Mouse (Mus musculus): ENCODE results near the gene Snx20.
A peak's percentile ranks its signal among the peaks of the same experiment; 100 is the strongest.

The Snx20 gene

DNA sequence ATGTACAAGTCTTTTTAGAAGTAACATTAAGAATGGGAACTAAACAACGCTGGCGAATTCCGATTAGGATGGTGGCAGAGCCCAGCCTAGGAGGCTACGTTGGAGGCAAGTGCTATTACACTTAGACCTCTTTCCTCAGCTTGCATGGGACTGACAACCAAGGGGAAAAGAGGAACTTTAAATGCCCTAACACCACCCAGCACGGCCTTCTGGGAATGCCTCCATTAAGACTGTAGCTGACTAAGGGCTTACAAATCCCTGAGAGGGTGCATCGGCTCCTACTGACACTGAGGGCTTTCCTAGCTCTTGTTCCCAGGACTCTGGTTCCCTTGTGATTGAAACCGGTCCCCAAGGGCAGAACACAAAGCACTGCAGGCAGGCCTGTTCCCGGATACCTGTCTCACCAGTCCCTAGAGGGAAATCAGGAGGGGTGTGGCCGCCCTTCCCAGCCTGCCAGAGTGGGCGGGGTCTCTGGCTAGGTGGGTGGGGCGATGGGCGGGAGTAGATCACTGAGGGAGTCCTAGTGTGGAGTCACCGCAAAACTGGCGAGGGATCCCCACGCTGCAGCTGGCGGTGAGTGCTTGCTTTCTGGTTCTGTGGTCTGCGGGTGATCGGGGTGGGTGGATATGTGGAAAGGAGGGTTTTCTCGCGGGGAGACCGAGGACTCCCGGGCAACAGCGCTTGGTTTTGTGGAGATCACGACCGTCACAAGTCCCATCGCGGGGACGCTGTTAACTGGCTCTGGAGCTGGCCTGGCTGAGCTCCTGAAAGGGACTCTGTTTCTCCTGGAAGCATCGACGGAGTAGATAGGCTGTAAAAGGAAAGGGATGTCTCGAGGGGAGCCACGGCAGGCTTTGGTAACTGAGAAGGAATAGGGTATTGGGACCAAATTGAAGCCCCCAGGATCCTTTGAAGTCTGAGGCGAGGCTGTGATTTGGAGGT lies 11.2 kb upstream of the Snx20 start, which contains the start of gene Nod2:
Gene Nod2 (plus strand): TSS at position 479 of the 942 bp plus-strand sequence.
- peak; percentile 89 to 97 for DNase-seq (ENCODE audit: inconsistent age in 2 of 2, low spot score in 1 of 2)

DNA sequence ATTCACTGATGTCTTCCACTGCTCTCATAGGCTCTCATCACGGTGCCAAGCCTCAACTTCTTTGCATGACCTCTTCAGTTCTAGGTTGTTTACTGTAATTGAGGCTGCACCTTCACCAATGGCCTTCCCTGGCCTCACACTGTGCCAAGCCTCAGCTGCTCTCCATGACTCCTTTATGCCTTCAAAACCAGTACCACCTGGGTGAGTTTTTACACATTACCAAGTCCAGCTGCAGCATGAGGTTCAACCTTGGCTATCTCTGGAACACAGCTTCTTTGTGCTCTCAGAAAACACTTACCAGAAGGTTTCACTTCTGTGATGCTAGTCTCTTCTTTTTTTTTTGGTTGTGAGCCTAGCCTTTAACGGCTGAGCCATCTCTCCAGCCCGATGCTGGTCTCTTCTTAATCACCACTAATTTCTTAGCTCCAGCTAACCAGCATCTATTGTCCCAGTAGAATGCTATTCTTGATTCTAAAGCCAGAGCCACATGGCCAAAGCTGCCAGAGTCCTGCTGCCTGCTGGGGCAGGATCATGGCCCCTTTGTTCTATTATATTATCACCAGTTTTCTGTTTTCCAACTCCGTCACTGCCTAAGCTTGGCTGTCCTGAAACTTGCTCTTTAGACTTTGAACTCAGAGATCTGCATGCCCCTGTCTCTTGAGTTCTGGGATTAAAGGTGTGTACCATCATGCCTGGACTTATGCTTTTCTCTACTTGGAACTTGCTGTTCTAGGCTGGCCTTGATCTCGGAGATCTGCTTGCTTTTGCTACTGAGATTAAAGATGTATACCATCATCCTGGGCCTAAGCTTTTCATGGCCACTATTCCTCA lies 7.0 kb upstream of the Snx20 start:
- no peak for DNase-seq (ENCODE audit: inconsistent age in 2 of 2, low spot score in 1 of 2)

DNA sequence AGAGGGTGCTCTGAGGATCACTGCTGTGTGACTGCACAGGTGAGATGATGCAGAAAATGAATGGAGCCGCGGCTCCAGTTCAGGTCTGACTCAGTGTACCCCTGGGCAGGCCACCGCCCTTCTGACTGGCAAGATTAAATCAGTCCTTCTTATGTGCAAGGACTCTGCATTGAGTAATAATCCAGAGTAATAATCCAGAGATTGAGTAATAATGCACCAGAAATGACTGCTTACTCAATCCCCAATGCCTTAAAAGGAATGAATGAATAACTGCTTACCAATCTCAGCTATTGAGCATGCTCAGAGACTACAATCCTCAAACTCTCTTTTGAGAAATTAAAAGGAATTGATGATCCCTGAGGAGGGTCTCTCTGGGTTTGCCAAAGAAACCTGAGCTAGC lies 3.0 kb upstream of the Snx20 start:
- DNase-seq (ENCODE audit: inconsistent age in 2 of 2, low spot score in 1 of 2) = no peak

DNA sequence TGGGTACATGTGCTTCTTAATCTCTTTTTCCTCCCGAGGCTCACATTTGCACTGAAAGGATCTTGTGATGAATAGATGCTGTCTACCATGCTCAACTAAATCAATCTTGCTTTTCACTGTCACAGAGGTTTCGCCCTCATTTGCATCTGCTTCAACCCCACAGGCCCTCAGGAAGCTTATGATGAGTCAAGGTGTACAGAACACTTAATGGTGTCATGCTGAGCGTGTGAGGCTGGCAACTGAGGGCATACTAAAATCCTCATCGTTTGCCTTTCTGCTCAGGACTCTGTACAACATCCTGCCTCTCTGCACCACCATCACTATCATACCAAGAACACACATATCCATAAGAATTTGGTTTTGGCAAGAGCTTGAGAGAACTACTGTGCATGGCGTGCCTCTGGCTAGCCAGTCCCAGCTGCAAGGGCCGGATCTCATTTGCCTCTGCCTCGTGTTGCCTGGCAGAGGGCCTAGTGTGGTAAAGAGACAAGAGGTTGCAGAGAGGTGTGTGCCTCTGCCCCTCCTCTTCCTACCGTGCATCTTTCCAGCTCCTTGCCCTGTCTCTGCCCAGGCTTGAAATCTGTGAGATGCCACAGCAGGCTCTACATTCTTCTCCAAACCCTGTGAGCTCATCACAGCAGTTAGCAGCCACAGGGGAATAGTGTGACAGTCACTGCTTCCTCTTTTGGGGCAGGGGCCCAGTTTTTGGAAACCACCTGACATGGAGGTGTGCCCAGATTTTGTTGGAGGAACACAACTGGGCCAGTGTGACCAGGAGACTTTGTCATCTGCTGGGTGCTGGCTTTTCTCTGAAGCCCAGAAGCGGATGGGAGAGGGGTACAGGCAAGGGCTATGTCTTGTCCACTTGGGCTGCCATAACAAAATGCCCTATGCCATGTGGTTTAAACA lies 1.4 kb upstream of the Snx20 start:
- no peak for DNase-seq (ENCODE audit: inconsistent age in 2 of 2, low spot score in 1 of 2)

DNA sequence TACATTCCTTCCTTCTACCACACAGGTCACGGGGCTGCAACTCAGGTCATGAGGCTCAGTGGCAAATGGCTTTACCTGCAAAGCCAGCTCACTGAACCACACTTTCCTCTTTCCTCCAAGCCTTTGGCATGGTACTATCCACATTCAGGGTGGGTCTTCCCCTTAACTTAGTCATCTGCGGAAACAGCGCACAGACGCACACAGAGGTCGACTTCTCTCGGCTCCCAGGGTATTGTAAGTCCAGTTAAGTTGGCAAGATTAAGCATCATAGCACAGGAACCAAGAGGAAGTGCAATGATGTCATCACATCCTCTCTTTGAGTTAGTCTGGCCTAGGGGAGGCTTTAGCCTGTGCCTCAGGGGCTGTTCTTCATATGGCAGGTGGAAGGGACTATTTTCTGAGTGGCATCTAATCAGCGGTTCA lies 2.6 kb downstream of the Snx20 start:
- peak in 1 of 2 experiments; percentile 60 for DNase-seq (ENCODE audit: inconsistent age in 2 of 2, low spot score in 1 of 2)

DNA sequence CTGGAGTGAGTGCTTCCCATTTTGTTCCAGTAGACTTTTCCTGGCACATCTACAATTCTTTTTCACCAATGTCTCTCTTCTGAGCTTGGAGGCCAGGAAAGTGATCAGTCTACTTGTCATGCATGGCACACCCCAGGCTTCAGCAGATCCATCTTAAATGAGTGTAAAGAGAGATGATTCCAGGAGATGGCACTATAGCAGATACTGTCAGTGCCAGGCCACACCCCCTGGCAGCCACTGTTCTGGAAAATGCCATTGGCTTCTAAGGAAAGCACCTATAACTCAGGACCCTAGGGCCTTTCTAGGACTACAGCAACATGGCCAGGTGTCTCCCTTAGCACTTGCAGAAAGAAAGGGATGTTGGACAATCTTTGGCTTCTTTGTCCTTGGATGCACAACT lies 4.8 kb downstream of the Snx20 start:
- DNase-seq (ENCODE audit: inconsistent age in 2 of 2, low spot score in 1 of 2) = peak; percentile 45 to 74

DNA sequence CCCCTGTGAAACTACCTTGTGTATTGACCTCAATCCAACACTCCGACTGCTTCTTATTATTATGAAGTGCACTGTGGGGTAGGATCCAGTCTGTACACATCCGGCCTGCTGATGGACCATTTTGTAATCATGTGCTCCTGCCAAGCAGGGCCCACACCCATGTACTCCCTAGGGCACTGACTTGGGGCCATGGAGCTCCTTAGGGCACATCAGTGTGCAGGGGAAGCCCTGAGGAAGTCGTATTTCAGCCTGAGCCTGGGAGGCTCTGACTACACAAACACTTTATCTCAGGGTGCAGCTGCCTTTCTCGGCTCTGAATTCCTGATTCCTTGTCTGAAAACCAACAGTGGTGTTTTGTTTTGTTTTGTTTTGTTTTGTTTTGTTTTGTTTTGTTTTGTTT lies 5.7 kb downstream of the Snx20 start:
- no peak for DNase-seq (ENCODE audit: inconsistent age in 2 of 2, low spot score in 1 of 2)

DNA sequence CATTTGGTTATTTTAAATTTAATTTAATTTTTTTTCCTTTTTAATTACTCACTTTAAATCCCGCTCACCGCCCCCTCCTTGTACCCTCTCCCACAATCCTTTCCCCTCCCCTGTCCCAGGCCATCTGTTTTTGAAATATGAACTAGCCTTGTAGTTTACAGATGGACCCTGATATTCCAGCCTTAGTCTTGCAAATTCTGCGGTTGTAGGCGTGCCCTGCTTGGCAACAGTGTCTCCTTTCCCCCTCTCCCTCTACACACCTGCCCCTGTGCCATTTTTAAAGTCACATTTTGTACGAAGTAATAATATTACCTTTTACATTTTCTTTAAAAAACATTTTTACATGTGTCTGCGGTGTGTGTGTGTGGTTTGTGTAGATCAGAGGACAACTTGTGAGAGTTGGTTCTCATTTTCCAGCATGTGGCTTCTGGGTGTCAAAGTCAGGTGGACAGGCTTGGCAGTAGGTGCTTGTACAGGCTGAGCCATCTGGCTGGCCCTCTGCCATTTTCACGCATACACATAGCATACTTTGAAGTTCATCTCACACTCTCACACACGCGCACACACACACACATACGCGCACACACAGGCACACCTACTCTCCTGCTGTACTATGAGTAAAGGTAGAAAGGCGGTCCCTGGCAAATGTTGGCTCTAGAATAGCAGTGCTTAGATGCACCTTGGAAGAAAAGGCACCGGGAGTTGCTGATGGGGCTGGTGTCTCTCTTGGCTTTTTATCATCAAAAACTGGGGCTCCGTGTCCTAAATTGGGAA lies 7.7 kb downstream of the Snx20 start:
- DNase-seq (ENCODE audit: inconsistent age in 2 of 2, low spot score in 1 of 2) = no peak

DNA sequence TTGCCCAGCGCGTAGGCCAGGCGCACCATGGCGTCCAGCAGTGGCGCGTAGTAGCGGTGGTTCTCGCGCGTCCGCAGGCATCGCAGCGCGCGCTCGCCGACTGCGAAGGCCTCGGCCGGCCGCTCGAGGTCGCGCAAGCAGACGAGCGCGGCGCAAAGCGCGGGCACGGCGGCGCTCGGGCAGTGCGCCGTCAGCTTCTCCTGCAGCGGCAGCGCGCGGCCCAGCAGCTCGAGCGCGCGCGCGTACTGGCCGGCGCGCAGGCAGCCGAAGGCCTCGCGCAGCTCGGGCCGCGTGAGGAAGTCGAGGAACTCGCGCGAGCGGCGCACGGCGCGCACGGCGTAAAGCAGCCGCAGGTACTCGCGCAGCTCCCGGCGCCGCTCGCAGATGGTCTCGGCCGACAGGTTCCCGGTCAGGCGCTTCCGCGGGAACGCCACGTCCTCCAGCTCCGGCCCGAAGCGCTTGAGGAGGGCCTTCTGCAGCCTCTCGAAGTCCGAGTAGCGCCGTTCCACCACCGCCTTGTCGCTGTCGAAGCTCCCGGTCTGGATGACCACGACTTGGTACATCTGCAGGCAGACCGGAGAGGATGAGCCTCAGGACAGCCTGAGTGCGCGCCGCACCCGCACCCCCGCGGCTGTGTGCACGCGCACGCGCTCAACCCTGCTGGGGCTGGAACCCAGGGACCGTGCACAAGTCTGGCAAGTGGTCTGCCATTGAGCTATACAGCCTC lies 8.5 kb downstream of the Snx20 start:
- DNase-seq (ENCODE audit: inconsistent age in 2 of 2, low spot score in 1 of 2) = peak; percentile 91 to 92

DNA sequence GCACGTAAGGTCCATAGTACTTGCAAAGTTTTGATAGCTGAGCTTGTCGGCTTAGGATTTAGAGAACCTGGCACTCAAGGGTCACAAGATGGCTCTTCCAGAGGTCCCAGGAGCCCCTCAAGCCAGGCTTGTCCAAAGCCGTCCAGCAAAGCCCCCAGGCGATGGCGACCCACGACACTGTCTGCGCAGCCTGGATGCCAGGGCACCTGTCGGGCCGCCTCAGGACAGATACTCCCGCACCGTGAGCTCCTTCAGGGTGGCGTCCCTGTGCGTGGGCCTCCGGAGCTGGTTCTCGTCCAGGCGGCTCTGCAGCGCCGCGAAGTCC lies 9.0 kb downstream of the Snx20 start:
- no peak for DNase-seq (ENCODE audit: inconsistent age in 2 of 2, low spot score in 1 of 2)

DNA sequence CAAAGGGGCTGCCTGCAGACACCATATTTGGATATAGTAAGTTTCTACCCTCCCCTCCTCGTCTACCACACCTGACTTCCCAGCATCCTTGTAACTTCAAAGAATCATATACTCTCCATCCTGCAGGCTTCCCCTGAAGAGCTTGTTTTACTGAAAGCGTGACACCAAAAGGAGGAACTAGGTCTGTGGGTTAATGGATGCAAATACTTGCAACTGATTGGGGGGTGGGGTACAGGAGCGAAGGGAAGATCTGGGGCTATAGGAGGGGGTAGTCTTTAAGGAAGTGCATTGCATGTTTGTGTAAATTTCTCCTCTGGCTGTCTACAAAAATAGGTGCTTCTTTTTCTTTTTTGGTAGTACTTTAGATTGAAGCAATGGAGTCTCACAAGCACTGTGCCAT lies 9.5 kb downstream of the Snx20 start:
- DNase-seq (ENCODE audit: inconsistent age in 2 of 2, low spot score in 1 of 2) = no peak

DNA sequence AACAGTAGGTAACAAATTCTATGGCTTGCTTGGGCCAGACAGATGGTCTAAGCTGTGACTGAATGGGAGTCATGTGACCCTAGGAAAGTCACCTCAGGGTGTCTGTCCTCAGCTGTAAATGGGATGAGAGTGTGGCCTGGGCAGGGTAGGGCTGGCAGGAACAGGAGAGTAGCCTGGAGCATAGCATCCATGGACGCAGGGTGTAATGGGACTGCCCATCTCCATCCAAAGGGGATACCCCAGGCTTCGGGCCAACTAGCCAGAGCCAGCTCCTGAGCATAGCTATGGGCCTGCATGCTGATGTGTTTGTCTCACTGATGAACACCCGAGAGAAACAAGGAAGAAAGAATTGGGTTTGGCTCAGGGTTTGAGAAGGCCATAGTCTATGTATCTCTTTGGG lies 11.7 kb downstream of the Snx20 start:
- DNase-seq (ENCODE audit: inconsistent age in 2 of 2, low spot score in 1 of 2) = no peak

DNA sequence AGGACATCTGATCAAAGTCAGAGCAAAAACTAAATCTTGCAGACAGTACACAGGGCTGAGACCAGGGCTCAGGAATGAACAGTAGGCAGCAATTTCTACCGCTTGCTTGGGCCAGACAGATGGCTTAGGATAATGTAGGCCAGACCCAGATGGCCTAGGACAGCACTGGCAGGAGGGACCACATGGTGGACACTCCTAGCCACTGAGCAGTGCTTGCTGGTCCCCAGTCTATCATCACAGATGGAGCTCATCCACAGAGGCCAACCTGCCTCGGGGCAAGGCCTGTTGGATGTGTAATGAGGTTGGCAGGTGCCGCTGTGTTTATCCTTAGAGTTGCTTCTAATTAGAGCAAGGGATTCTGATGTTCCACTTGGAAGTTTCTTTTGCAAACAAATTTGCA lies 12.6 kb downstream of the Snx20 start:
- peak in 1 of 2 experiments; percentile 49 for DNase-seq (ENCODE audit: inconsistent age in 2 of 2, low spot score in 1 of 2)

DNA sequence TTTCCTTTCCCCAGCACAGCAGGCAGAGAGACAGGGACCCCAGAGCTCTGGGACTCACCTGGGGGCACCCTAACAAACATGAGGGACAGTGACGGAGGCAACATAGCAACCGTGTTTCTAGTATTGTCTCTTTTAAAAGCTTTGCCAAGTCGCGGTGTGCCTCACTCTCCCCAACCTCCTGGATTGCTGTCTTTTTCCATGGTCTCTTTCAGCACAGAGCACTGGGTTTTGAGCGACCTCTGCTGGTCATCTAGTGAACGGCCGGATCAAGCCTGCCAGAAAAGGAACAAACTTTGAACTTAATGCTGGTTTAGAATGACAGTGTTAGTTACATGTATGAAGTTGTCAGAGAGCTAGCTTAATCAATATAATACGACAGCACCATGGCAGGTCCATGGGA lies 14.5 kb downstream of the Snx20 start:
- DNase-seq (ENCODE audit: inconsistent age in 2 of 2, low spot score in 1 of 2) = peak; percentile 76 to 93

DNA sequence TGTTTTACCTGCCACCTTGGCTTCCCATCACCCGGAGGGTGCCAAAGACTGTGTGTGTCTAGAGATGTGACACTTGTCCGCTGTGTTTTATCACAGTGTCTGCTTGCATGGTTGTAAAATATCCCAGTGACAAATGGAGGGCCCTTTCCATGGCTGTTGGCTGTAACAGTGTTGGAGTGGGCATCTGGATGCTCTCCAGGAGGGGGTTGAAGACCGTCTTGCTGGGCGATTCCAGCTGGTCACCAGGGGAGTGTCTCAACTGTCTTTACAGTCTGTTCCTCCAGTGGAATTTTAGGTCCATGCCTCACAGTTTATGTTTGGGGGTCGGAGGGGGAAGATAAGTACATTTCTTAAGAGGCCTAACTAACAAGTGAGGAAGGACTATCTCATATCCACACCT lies 15.0 kb downstream of the Snx20 start:
- DNase-seq (ENCODE audit: inconsistent age in 2 of 2, low spot score in 1 of 2) = no peak

DNA sequence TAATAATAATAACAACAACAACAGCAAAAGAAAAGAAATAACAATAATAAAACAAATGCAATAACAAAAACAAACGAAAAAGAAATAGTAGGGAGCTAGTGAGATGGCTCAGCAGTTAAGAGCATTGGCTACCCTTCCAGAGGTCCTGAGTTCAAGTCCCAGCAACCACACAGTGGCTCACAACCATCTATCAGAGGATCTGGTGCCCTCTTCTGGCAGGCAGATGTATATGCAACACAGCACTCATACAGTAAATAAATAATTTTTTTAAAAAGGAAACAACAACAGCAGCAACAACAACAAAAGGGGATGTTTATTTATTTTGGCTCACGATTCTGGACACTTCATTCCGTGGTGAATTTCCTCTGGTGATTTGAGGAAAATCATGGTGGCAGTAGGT lies 16.4 kb downstream of the Snx20 start:
- DNase-seq (ENCODE audit: inconsistent age in 2 of 2, low spot score in 1 of 2) = no peak

DNA sequence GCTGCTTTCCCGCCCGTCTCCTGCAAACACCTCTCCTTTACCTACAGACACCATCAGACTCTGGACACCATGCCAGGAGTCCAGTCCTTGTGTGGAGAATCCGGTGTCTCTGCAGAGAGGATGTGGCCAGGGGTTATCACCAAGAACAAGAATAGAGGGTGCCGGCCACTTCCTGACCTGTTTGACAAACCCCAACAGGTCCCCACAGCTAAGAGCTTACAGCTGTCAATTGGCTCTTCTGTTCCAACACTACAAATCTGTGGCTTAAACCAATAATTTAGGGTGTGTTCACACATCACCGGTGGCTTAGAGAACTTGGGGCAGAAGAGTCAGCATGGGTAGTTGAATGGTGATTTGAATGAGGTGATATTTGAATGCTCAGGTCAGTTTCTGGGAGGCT lies 17.3 kb downstream of the Snx20 start:
- DNase-seq (ENCODE audit: inconsistent age in 2 of 2, low spot score in 1 of 2) = no peak

DNA sequence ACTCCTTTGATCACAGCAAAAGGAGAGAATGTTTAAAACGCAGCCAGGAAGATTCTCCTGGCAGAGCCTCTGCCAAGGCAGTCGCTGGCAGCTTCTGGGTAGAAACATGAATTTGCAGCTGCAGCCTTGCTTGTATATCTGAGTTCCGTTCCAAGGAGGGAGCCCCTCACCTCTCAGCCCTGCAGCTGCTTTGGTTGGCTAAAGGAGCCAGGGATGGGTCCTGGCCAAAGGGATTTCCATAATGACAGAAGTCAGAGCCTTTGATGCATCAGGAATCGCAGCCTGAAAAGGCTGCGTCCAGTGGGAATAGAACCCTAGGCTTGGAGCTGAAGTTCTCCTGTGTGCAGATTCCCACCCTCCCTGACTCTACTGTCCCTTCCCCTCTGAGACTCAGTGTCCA lies 20.9 kb downstream of the Snx20 start:
- DNase-seq (ENCODE audit: inconsistent age in 2 of 2, low spot score in 1 of 2) = no peak

DNA sequence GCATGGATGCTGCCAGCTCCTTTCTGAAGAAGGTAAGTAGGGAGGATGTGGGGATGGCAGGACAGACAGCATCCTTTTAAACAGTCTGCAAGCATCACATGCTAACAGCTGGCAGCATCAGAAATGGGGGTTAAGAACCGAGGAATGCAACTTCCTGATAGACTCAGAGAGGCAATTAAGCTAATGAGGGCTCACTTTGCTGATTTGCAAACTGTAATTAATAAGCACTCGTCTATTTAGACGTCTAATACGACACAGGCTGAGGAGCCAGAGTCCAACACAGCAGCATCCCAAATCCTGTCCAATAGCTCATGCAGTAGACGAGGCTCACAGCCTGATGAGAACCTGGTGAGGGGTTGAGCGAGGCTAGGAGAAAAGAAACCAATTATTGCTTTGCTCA lies 25.7 kb downstream of the Snx20 start:
- DNase-seq (ENCODE audit: inconsistent age in 2 of 2, low spot score in 1 of 2) = no peak

DNA sequence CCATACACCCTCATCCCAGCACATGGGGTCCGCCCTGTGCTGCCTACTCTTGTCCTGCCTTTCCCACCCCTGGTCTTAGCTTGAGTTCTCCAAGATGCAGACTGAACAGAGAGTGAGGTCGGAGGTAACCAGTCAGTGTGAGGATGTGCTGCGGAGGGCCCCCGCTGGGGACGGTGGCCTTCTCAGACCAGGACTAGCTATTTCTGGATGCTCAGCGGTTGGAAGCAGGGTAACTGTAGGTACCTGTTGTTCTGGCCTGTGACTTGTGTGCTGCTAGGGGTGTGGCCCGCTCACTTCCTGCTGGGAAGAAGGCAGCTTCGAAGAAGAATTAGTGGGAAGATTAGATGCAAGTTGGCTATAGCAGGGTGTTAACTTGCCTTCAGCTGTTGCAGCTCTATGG lies 26.9 kb downstream of the Snx20 start:
- DNase-seq (ENCODE audit: inconsistent age in 2 of 2, low spot score in 1 of 2) = no peak

All from adrenal gland, adult (tissue).